Mouse (Mus musculus) stomach, embryonic 15.5 days (tissue): Measurements from ENCODE around the gene Hpse2. TPM values are rescaled to one million over a fixed set of nuclear protein-coding genes. Genes with fewer than 3 reads are reported as not detected.
"Not testable (repeated sequence)": the region's sequence is repeated elsewhere in the genome, so short reads cannot be mapped to it uniquely, and the experiment has no call there.

ENCODE experiments used
- ATAC-seq: fragments of 200-750 bp; cut with Nextera tagmentation; 2 replicates; pipeline ENCODE4 v1.8.0; 2017; ENCODE audit warnings: low read depth, moderate number of reproducible peaks, moderate TSS enrichment; ENCODE audit not compliant: insufficient read depth, low FRiP score
- H3K27ac ChIP-seq: fragments of 300-500 bp; sonication (generic); 2 replicates; pipeline ENCODE4 v1.5.1; 2015; ENCODE audit warnings: mild to moderate bottlenecking, inconsistent platforms
- H3K27me3 ChIP-seq: fragments of 300-500 bp; sonication (generic); replicated peaks from 2 replicates; pipeline ENCODE4 v1.6.1; 2015; ENCODE audit warnings: inconsistent platforms
- H3K36me3 ChIP-seq: fragments of 300-500 bp; sonication (generic); 2 replicates; pipeline ENCODE4 v1.6.1; 2015; ENCODE audit warnings: inconsistent platforms
- H3K4me1 ChIP-seq: fragments of 300-500 bp; sonication (generic); 2 replicates; pipeline ENCODE4 v1.6.1; 2015; ENCODE audit warnings: inconsistent platforms
- H3K4me2 ChIP-seq: fragments of 300-500 bp; sonication (generic); 2 replicates; pipeline ENCODE4 v1.6.1; 2015; ENCODE audit warnings: mild to moderate bottlenecking, inconsistent platforms
- H3K4me3 ChIP-seq: fragments of 300-500 bp; sonication (generic); replicated peaks from 2 replicates; pipeline ENCODE4 v1.5.1; 2015; ENCODE audit warnings: inconsistent platforms
- H3K9ac ChIP-seq: fragments of 300-500 bp; sonication (generic); 2 replicates; pipeline ENCODE4 v1.6.1; 2015; ENCODE audit warnings: inconsistent platforms
- H3K9me3 ChIP-seq: fragments of 300-500 bp; sonication (generic); 2 replicates; pipeline ENCODE4 v1.6.1; 2016; ENCODE audit warnings: inconsistent platforms
- WGBS: fragments of 180-500 bp; shearing (Covaris S2); methylation state at CpG from one replicate; pipeline ENCODE4 v1.1.7; 2015; 5-methylcytosine and 5-hydroxymethylcytosine counted together
- polyA plus RNA-seq: library from polyadenylated mRNA; unstranded; fragments of >200 nt; fragmentation: Nextera tagmentation; extraction: Ambion mirVana; gene quantifications from 2 replicates; pipeline ENCODE4 v1.2.1, GENCODE M21; 2015

The Hpse2 gene
- polyA plus RNA-seq, 1 experiment from 2014 or later = 7.0 TPM

- H3K9ac ChIP-seq = 0 out of 2 replicates have a peak overlapping the region, but pooled peaks have one; percentile 1
- H3K27me3 ChIP-seq = no peaks in the 10 kb centered on the region
- 3% methylated on average over 31 of the region's 31 CpGs for WGBS
- peak; percentile 84; the same call in 1 of the 2 replicates for ATAC-seq
- H3K36me3 ChIP-seq = no peaks in the 10 kb centered on the region
- H3K9me3 ChIP-seq = no peaks in the 10 kb centered on the region
- H3K4me2 ChIP-seq = peak overlapping the region; percentile 81
- no peak overlapping the region for H3K27ac ChIP-seq
- H3K4me1 ChIP-seq = peaks cover 11% of the 10 kb centered on the region
- peak overlapping the region; percentile 43 for H3K4me3 ChIP-seq
Measured at GRCm38 (mm10) chr19:42794914-42795613, 593.1 kb downstream of the Hpse2 start.

DNA sequence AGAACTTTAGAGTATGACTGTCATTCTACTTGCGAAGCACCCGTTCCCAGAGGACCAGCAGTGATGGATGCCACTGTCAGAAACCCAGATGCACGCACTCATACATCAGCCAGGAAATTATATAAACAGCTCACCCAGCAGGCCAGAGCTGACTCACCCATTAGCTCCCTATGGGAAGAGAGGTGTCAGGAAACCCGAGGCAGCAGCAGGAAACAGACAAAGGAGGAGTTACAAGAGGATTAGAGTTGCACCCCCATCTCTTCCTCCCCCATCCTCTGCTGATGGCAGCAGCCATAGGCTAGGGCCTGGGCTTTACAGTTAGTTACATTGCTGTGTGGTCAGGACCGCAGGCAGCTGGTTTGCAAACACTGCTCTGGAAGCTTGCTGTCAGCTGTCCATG lies 599.8 kb downstream of the Hpse2 start:
- no peak overlapping the region for H3K4me2 ChIP-seq
- 19% methylated on average over 5 of the region's 5 CpGs for WGBS
- no peak overlapping the region for H3K9ac ChIP-seq
- no peak overlapping the region for H3K4me3 ChIP-seq
- H3K4me1 ChIP-seq = peaks cover 9% of the 10 kb centered on the region; the same call in 1 of the 2 replicates
- H3K9me3 ChIP-seq = no peaks in the 10 kb centered on the region
- H3K27me3 ChIP-seq = no peaks in the 10 kb centered on the region
- no peak overlapping the region for H3K27ac ChIP-seq
- H3K36me3 ChIP-seq = no peaks in the 10 kb centered on the region
- no peak for ATAC-seq

DNA sequence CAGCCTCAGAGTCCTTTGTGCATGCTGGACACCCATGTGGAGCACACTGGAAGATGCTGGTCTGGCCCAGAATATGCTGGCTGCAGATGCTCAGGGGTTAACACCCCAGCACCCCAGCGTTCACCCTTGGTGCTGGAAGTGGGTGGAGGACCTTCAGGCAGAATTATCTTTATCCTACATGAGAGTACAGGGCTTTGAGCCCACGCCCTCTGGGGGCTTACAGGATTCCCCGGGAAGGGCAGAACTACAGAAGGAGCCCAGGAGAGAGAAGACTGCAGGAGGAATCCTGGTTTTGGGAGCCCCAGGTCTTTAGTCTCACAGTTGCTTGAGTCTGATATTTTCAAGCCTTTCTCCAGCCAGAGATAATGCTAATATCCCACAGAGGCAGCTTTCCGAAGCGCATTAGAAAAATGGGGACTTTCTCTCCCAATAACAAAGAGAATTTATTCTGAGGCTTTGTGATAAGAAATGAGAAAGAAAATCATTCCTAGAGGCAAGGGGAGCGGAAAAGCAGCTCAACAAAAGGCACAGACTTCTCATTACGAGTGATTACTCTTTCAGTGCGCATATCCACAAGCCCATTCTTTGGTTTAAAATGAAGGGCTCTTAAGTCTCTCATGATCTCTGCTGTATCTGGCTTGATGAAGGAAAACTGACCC lies 602.5 kb downstream of the Hpse2 start:
- no peak overlapping the region for H3K27ac ChIP-seq
- peaks cover 9% of the 10 kb centered on the region; the same call in 1 of the 2 replicates for H3K4me1 ChIP-seq
- H3K27me3 ChIP-seq = no peaks in the 10 kb centered on the region
- H3K9me3 ChIP-seq = no peaks in the 10 kb centered on the region
- ATAC-seq = no peak
- WGBS = 49% methylated on average over 8 of the region's 8 CpGs
- H3K4me3 ChIP-seq = no peak overlapping the region
- no peak overlapping the region for H3K4me2 ChIP-seq
- no peaks in the 10 kb centered on the region for H3K36me3 ChIP-seq
- no peak overlapping the region for H3K9ac ChIP-seq

- Histone ChIP-seq H3K36me3 (no peaks in the 10 kb centered on the region), H3K9ac (no peak overlapping the region), H3K4me2 (no peak overlapping the region), H3K4me3 (no peak overlapping the region), H3K27ac (no peak overlapping the region), H3K27me3 (no peaks in the 10 kb centered on the region), H3K4me1 (peaks cover 10% of the 10 kb centered on the region), H3K9me3 (no peaks in the 10 kb centered on the region)
- 41% methylated on average over 2 of the region's 2 CpGs for WGBS
- no peak for ATAC-seq
Measured at GRCm38 (mm10) chr19:42785129-42785528, 603.0 kb downstream of the Hpse2 start.

DNA sequence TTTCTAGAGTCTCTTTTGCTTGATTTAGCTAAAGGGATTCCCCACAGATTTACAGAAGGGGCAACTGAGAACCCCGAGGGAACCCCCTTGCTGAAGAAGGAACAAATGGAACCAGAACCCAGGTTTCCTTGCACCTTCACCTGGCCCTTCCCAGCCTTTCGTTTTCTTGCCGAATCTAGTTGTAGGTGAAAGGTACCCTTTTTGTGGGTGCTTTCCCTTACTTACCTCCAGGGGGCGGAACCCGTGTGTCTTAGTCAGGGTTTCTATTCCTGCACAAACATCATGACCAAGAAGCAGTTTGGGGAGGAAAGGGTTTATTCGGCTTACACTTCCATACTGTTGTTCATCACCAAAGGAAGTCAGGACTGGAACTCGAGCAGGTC lies 608.0 kb downstream of the Hpse2 start:
- not testable (repeated sequence) for H3K9me3 ChIP-seq, ATAC-seq, H3K27me3 ChIP-seq, H3K36me3 ChIP-seq, H3K4me1 ChIP-seq
- Histone ChIP-seq H3K4me2 (peak overlapping the region; percentile 76), H3K9ac (peak overlapping the region; percentile 35; the same call in 1 of the 2 replicates), H3K27ac (peak overlapping the region; percentile 86), H3K4me3 (peak overlapping the region; percentile 70)
- WGBS = 46% methylated on average over 7 of the region's 7 CpGs

DNA sequence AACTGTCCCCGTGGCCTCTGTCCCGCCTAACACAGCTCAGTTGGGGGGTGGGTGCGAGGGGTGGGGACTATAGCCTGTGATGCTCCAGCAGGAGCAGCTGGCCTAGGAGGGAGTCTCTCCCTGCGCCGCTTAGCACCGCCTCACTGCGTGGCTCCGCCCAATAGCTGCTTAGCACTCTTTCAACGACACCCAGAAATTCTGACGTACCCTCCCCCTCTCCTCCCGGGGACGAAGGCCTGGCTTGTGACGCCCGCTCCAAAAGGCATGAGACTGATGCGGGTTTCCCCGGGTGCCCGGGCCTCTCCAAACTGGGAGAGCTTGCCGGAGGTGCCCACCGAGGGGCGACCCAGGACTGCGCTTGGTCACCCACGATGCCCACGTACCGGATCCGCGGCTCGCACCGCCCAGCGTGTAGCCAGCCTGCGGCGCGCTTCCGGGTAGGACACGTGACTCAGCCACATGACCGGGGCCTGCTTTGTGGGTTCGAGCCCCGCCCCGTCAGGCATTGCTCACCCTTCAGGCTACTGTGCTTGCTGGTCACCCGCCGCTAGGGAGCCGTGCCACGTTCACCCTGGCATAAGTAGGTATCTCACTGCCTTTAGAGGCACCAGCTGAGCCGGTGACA lies 608.5 kb downstream of the Hpse2 start, which contains the start of gene Hps1:
TSS of gene Hps1 (minus strand) at position 448 of the 625 bp plus-strand sequence.
- Histone ChIP-seq H3K4me2 (peak within 1 kb of the TSS; percentile 76), H3K27ac (peak within 1 kb of the TSS; percentile 86), H3K9ac (peak within 1 kb of the TSS; percentile 35; the same call in 1 of the 2 replicates), H3K27me3 (no peaks in the 10 kb centered on the region), H3K9me3 (no peaks in the 10 kb centered on the region), H3K4me3 (peak within 1 kb of the TSS; percentile 70), H3K36me3 (no peaks in the 10 kb centered on the region), H3K4me1 (peaks cover 4% of the 10 kb centered on the region; the same call in 1 of the 2 replicates)
- peak; percentile 97 for ATAC-seq
- under 1% methylated on average over 43 of the region's 43 CpGs for WGBS

DNA sequence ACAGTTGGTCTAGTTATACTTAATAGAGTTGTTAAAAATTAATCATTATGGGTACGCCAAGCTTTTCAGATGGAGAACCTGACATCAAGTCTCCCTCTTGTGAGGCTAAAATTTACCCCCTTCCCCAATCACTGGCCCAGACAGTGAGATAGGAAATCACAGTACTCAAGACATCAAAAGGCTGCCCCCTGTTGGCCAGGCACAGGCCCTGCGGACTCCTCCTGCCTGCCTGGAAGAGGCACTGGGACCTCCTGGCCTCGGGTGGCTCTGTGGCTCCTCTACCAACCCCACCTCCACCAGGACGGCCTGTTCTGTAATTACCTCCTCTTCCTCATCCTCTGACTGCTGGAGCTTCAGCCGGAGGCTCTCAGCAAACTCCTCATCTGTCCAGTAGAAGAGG lies 610.4 kb downstream of the Hpse2 start:
- Histone ChIP-seq H3K36me3 (no peaks in the 10 kb centered on the region), H3K27me3 (no peaks in the 10 kb centered on the region), H3K9ac (no peak overlapping the region), H3K4me1 (peaks cover 4% of the 10 kb centered on the region; the same call in 1 of the 2 replicates), H3K4me2 (no peak overlapping the region), H3K27ac (no peak overlapping the region), H3K4me3 (no peak overlapping the region), H3K9me3 (no peaks in the 10 kb centered on the region)
- ATAC-seq = no peak
- WGBS = 79% methylated on average over 5 of the region's 5 CpGs

GRCm38 (mm10) chr19:42776813-42777212 lies 611.3 kb downstream of the Hpse2 start:
- Histone ChIP-seq H3K4me2 (no peak overlapping the region), H3K9ac (no peak overlapping the region), H3K4me3 (no peak overlapping the region), H3K4me1 (peaks cover 4% of the 10 kb centered on the region; the same call in 1 of the 2 replicates), H3K9me3 (no peaks in the 10 kb centered on the region), H3K27ac (no peak overlapping the region), H3K36me3 (no peaks in the 10 kb centered on the region), H3K27me3 (no peaks in the 10 kb centered on the region)
- ATAC-seq = no peak
- 97% methylated on average over 1 of the region's 1 CpGs for WGBS

- ATAC-seq = no peak
Measured at GRCm38 (mm10) chr19:42770141-42770872, 617.8 kb downstream of the Hpse2 start.

GRCm38 (mm10) chr19:42769648-42770047 lies 618.5 kb downstream of the Hpse2 start:
- no peaks in the 10 kb centered on the region for H3K4me1 ChIP-seq
- H3K27ac ChIP-seq = no peak overlapping the region
- H3K27me3 ChIP-seq = no peaks in the 10 kb centered on the region
- H3K9me3 ChIP-seq = no peaks in the 10 kb centered on the region
- no peak overlapping the region for H3K4me3 ChIP-seq
- no peaks in the 10 kb centered on the region for H3K36me3 ChIP-seq
- H3K4me2 ChIP-seq = no peak overlapping the region
- ATAC-seq = no peak
- H3K9ac ChIP-seq = no peak overlapping the region
- WGBS = 86% methylated on average over 10 of the region's 10 CpGs

More at GRCm38 (mm10) chr19:42770141-42770872, 617.8 kb downstream of the Hpse2 start:
- Histone ChIP-seq H3K27ac (no peak overlapping the region), H3K36me3 (no peaks in the 10 kb centered on the region), H3K4me2 (no peak overlapping the region), H3K9ac (no peak overlapping the region), H3K9me3 (no peaks in the 10 kb centered on the region), H3K27me3 (no peaks in the 10 kb centered on the region), H3K4me1 (no peaks in the 10 kb centered on the region), H3K4me3 (no peak overlapping the region)
- 85% methylated on average over 23 of the region's 23 CpGs for WGBS

GRCm38 (mm10) chr19:42767361-42767760 lies 620.8 kb downstream of the Hpse2 start:
- Histone ChIP-seq H3K4me2 (no peak overlapping the region), H3K4me3 (no peak overlapping the region), H3K4me1 (no peaks in the 10 kb centered on the region), H3K27ac (no peak overlapping the region), H3K27me3 (no peaks in the 10 kb centered on the region), H3K36me3 (no peaks in the 10 kb centered on the region), H3K9ac (no peak overlapping the region), H3K9me3 (no peaks in the 10 kb centered on the region)
- 78% methylated on average over 8 of the region's 8 CpGs for WGBS
- ATAC-seq = no peak
